Mouse (Mus musculus) MEL (cell line): ENCODE results near the gene Zbtb18. TPM values are rescaled to one million over a fixed set of nuclear protein-coding genes. Genes with fewer than 3 reads are reported as not detected.

Experiments
- DNase-seq: peaks from one replicate; pipeline ENCODE4 v3.0.0; 2011; ENCODE audit warnings: low read depth, low spot score
- H3K27ac ChIP-seq: 2 replicates; pipeline ENCODE4 v1.5.1; 2012; ENCODE audit warnings: low read depth, mild to moderate bottlenecking, control low read depth, low read length, moderate library complexity; ENCODE audit not compliant: control insufficient read depth
- H3K27me3 ChIP-seq, 2 experiments: fragments of 150-350 bp in 1 of 2; sonication (generic) in 1 of 2; 2 replicates each; pipeline ENCODE4 v1.6.1; 2012; ENCODE audit warnings: low read length in 2 of 2, mild to moderate bottlenecking in 2 of 2, improper control_type of control experiment in 1 of 2, moderate library complexity in 1 of 2; ENCODE audit not compliant: insufficient read depth in 2 of 2, control insufficient read depth in 1 of 2
- H3K36me3 ChIP-seq, 2 experiments: 2 replicates each; pipeline ENCODE4 v1.6.1; 2012 to 2014; ENCODE audit warnings: low read length in 2 of 2, improper control_type of control experiment in 1 of 2, inconsistent platforms in 1 of 2, mild to moderate bottlenecking in 1 of 2; ENCODE audit not compliant: insufficient read depth in 2 of 2, control insufficient read depth in 1 of 2
- H3K4me1 ChIP-seq, 2 experiments: fragments of 150-350 bp in 1 of 2; sonication (generic) in 1 of 2; 2 replicates each; pipeline ENCODE4 v1.6.1; 2012; ENCODE audit warnings: low read length in 2 of 2, improper control_type of control experiment in 1 of 2, mild to moderate bottlenecking in 1 of 2; ENCODE audit not compliant: insufficient read depth in 2 of 2, control insufficient read depth in 1 of 2
- H3K4me3 ChIP-seq, 2 experiments: fragments of 150-350 bp in 1 of 2; sonication (generic) in 1 of 2; 2 replicates each; pipeline ENCODE4 v1.5.1; 2012; ENCODE audit warnings: low read depth in 2 of 2, low read length in 2 of 2, mild to moderate bottlenecking in 2 of 2, moderate library complexity in 2 of 2, control low read depth in 1 of 2, improper control_type of control experiment in 1 of 2; ENCODE audit not compliant: control insufficient read depth in 1 of 2, insufficient read depth in 1 of 2
- H3K79me2 ChIP-seq: 2 replicates; pipeline ENCODE4 v1.6.1; 2012; ENCODE audit warnings: mild to moderate bottlenecking, low read length, moderate library complexity; ENCODE audit not compliant: control insufficient read depth, poor library complexity, insufficient read depth
- H3K9ac ChIP-seq: 2 replicates; pipeline ENCODE4 v1.6.1; 2012; ENCODE audit warnings: low read depth, mild to moderate bottlenecking, control low read depth, low read length, moderate library complexity; ENCODE audit not compliant: control insufficient read depth, poor library complexity, severe bottlenecking
- H3K9me3 ChIP-seq: fragments of 150-350 bp; sonication (generic); replicated peaks from 2 replicates; pipeline ENCODE4 v1.6.1; 2012; ENCODE audit warnings: mild to moderate bottlenecking, low read length, improper control_type of control experiment, moderate library complexity; ENCODE audit not compliant: insufficient read depth
- BHLHE40 ChIP-seq: IDR thresholded peaks from 2 replicates; pipeline ENCODE4 v1.6.1; 2012; ENCODE audit warnings: low read depth, mild to moderate bottlenecking, inconsistent platforms, low read length, improper control_type of control experiment, borderline replicate concordance
- CHD1 ChIP-seq: IDR thresholded peaks from 2 replicates; pipeline ENCODE4 v1.6.1; 2012; ENCODE audit warnings: low read depth, mild to moderate bottlenecking, inconsistent platforms, low read length, improper control_type of control experiment
- E2F4 ChIP-seq: IDR thresholded peaks from 2 replicates; pipeline ENCODE4 v1.6.1; 2011; ENCODE audit warnings: low read depth, low read length, improper control_type of control experiment, borderline replicate concordance
- EP300 ChIP-seq, 2 experiments: IDR thresholded peaks; 2 replicates each; pipeline ENCODE4 v1.6.1; 2011; ENCODE audit warnings: improper control_type of control experiment in 2 of 2, low read length in 2 of 2, low read depth in 1 of 2, mild to moderate bottlenecking in 1 of 2
- ETS1 ChIP-seq: IDR thresholded peaks from 2 replicates; pipeline ENCODE4 v1.6.1; 2012; ENCODE audit warnings: low read depth, mild to moderate bottlenecking, inconsistent platforms, low read length, improper control_type of control experiment, moderate library complexity
- GABPA ChIP-seq: IDR thresholded peaks from 2 replicates; pipeline ENCODE4 v1.6.1; 2012; ENCODE audit warnings: low read depth, mild to moderate bottlenecking, inconsistent platforms, low read length, improper control_type of control experiment, moderate library complexity
- GATA1 ChIP-seq: IDR thresholded peaks from 2 replicates; pipeline ENCODE4 v1.6.1; 2011; ENCODE audit warnings: low read depth, low read length, improper control_type of control experiment
- MAFK ChIP-seq: IDR thresholded peaks from 2 replicates; pipeline ENCODE4 v1.6.1; 2011; ENCODE audit warnings: low read depth, mild to moderate bottlenecking, low read length, improper control_type of control experiment, borderline replicate concordance
- MAZ ChIP-seq: IDR thresholded peaks from 2 replicates; pipeline ENCODE4 v1.6.1; 2012; ENCODE audit warnings: low read depth, mild to moderate bottlenecking, inconsistent platforms, low read length, improper control_type of control experiment
- MEF2A ChIP-seq: IDR thresholded peaks from 2 replicates; pipeline ENCODE4 v1.6.1; 2014; ENCODE audit warnings: low read depth, mild to moderate bottlenecking, inconsistent platforms, low read length, improper control_type of control experiment; ENCODE audit not compliant: poor library complexity, insufficient replicate concordance, severe bottlenecking; ENCODE audit errors: extremely low read depth
- MXI1 ChIP-seq: IDR thresholded peaks from 2 replicates; pipeline ENCODE4 v1.6.1; 2011; ENCODE audit warnings: mild to moderate bottlenecking, low read depth, low read length, improper control_type of control experiment
- MYC ChIP-seq: IDR thresholded peaks from 2 replicates; pipeline ENCODE4 v1.6.1; 2011; ENCODE audit warnings: low read depth, mild to moderate bottlenecking, low read length, improper control_type of control experiment, moderate library complexity
- RAD21 ChIP-seq: IDR thresholded peaks from 2 replicates; pipeline ENCODE4 v1.6.1; 2011; ENCODE audit warnings: mild to moderate bottlenecking, low read depth, low read length, improper control_type of control experiment
- RCOR1 ChIP-seq: IDR thresholded peaks from 2 replicates; pipeline ENCODE4 v1.6.1; 2012; ENCODE audit warnings: low read depth, mild to moderate bottlenecking, inconsistent platforms, low read length, improper control_type of control experiment
- SIN3A ChIP-seq: IDR thresholded peaks from 2 replicates; pipeline ENCODE4 v1.6.1; 2012; ENCODE audit warnings: low read length, improper control_type of control experiment, inconsistent platforms
- TCF12 ChIP-seq: IDR thresholded peaks from 2 replicates; pipeline ENCODE4 v1.6.1; 2014; ENCODE audit warnings: low read depth, mild to moderate bottlenecking, inconsistent platforms, low read length, improper control_type of control experiment, moderate library complexity
- USF2 ChIP-seq, 2 experiments: IDR thresholded peaks; 2 replicates each; pipeline ENCODE4 v1.6.1; 2011 to 2012; ENCODE audit warnings: improper control_type of control experiment in 2 of 2, low read length in 2 of 2, borderline replicate concordance in 1 of 2, inconsistent platforms in 1 of 2, low read depth in 1 of 2, mild to moderate bottlenecking in 1 of 2; ENCODE audit not compliant: insufficient read depth in 1 of 2
- ZC3H11A ChIP-seq: IDR thresholded peaks from 2 replicates; pipeline ENCODE4 v1.6.1; 2012; ENCODE audit warnings: low read depth, mild to moderate bottlenecking, inconsistent platforms, low read length, improper control_type of control experiment
- ZKSCAN1 ChIP-seq: IDR thresholded peaks from 2 replicates; pipeline ENCODE4 v1.6.1; 2012; ENCODE audit warnings: low read depth, mild to moderate bottlenecking, inconsistent platforms, low read length, improper control_type of control experiment, moderate library complexity
- polyA plus RNA-seq, 2 experiments: library from polyadenylated mRNA; stranded (reverse) in 1 of 2; unstranded in 1 of 2; fragments of >175 nt in 1 of 2; fragments of >200 nt in 1 of 2; gene quantifications; 2 replicates each; pipeline versions ENCODE4 v1.2.1 to v1.2.4; 2012; ENCODE audit warnings: low replicate concordance in 2 of 2, low read depth in 1 of 2; ENCODE audit not compliant: insufficient read length in 2 of 2, insufficient read depth in 1 of 2, missing spikeins in 1 of 2
- total RNA-seq: library from RNA; depleted of rRNA; stranded (reverse); fragments of 300-350 nt; gene quantifications from 2 replicates; pipeline ENCODE4 v1.2.3, GENCODE M21; 2012

Gene Zbtb18
- total and polyA plus RNA-seq, 3 experiments: 15.6 to 23.8 TPM; not detected in 1

DNA sequence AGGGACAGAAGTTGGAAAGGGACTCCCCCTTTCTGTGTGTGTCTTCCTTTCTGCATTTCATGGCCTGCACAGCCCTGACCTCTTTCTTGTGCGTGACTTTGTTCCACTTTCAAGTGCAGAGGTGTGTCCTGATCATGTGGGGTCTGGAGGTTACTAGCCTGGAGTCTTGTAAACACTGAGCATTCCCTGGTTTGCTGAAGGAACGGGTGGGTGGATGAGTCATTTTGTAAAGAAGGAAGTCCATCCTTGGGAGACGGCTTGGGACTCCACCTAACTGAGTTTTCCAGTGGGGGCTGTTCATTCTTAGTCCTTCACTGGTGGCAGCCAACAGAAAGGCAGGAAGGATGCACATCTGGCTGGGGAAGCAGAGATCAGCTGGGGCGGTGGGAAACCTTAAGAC lies 27.9 kb downstream of the Zbtb18 start:
- Histone ChIP-seq H3K9ac (no peak overlapping the region), H3K27ac (no peak overlapping the region), H3K4me3 (no peak overlapping the region), H3K27me3 (no peaks in the 10 kb centered on the region; a peak in 1 of 4 replicates), H3K36me3 (peaks cover 0 to 7% of the 10 kb centered on the region in 2 experiments; a peak in 2 of 4 replicates), H3K9me3 (no peaks in the 10 kb centered on the region), H3K4me1 (peaks cover 0 to 9% of the 10 kb centered on the region in 2 experiments; a peak in 3 of 4 replicates), H3K79me2 (no peaks in the 10 kb centered on the region)
- no peak for DNase-seq
- TF ChIP-seq CHD1: no peak
- TF ChIP-seq RAD21: no peak
- TF ChIP-seq BHLHE40: no peak

DNA sequence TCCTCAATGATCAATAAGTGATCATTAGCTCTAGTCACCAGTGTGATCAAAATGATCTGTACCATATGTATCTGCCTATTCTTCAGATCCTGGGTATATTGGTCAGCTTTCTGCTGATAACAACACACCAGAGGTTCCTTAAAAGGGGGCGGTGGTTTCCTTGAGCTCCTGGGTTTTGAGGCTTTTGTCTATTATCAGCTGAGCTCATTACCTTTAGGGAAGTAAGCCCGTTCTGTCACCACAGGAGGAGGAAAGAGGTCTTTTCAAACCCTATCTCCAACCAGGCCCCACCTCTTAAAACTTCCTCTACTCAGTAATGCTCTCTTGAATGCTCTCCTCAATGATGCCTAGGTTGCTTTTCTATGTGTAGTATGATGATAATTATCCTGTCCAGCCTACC lies 28.8 kb downstream of the Zbtb18 start:
- Histone ChIP-seq H3K4me3 (no peak overlapping the region), H3K36me3 (peaks cover 0 to 7% of the 10 kb centered on the region in 2 experiments; a peak in 2 of 4 replicates), H3K4me1 (peaks cover 0 to 9% of the 10 kb centered on the region in 2 experiments; a peak in 3 of 4 replicates), H3K9ac (no peak overlapping the region), H3K79me2 (no peaks in the 10 kb centered on the region), H3K9me3 (no peaks in the 10 kb centered on the region), H3K27ac (no peak overlapping the region), H3K27me3 (no peaks in the 10 kb centered on the region; a peak in 1 of 4 replicates)
- TF ChIP-seq ZKSCAN1 (no peak), EP300 (IDR thresholded peaks at IDR 0.05; ENCODE audit: low read depth in 1 of 2, low read length in 2 of 2) (no peak), RCOR1 (no peak), MEF2A (no peak), MAFK (no peak), USF2 (IDR thresholded peaks at IDR 0.05; ENCODE audit: borderline replicate concordance in 1 of 2, insufficient read depth in 1 of 2, low read depth in 1 of 2, low read length in 2 of 2) (no peak), ETS1 (peak; percentile 54; the same call in 1 of the 2 replicates), ZC3H11A (no peak), GATA1 (peak; percentile 31; the same call in 1 of the 2 replicates), SIN3A (no peak), TCF12 (no peak), MYC (no peak), MAZ (no peak), GABPA (no peak), MXI1 (no peak), E2F4 (no peak)
- peak; percentile 71 for DNase-seq
